Mouse (Mus musculus): ENCODE measurements at regions not wholly inside any gene's neighbourhood (a gene's known extent, or its start where the extent isn't known, plus 50 kb on each side); places are given as distances from the start of the nearest gene placed in this dataset.

DNA sequence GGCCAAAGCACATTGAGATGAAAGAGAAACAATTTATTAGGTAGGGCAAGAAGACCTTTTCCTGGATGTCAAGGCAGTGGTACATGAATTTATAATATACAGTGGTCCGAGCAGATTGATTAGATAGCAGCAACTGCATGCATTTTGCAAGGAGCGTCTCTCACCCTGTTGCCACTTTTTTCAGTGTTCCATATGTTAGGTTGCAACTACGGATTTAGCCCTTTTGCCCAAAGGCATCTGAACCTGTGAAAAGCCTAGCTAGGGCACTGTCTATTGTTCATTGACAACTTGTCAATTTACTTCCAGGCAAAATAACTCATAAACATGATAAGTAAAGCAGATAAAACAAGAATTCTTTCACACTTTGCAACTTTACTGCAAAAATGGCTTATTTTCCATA, 600.1 kb upstream of the Nr2f1 start:
- H3K36me3 ChIP-seq (replicated peaks): no peaks in the 10 kb centered on the region
- no peak for DNase-seq (ENCODE audit: low spot score)

DNA sequence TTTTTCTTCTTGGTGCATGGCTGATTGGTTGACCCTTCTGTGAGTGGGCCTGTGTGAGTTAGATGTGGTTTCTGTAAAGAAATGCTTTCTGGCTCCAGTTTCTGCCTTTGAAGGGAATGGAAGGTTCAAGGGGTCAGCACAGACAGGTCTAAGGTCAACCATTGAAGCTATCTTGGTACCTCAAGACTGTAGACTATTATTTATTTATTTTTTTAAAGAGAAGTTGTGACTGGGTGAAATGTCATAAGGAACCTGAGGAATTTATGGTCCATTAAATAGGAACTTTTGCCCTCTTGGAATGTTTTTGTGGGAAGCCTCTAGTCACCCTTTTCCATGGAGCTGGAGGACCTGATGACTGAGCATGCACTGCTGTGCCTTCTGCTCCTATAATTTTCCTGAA, 595.7 kb upstream of the Nr2f1 start:
- H3K4me3 ChIP-seq (ENCODE audit: low read depth, low read length): no peak overlapping the region
- no peaks in the 10 kb centered on the region for H3K4me1 ChIP-seq (ENCODE audit: insufficient read depth, low read depth, low read length)
- H3K27me3 ChIP-seq (ENCODE audit: insufficient read depth, low read length): no peaks in the 10 kb centered on the region
- DNase-seq (ENCODE audit: low spot score): no peak
- no peak for TF ChIP-seq POLR2AphosphoS5 (IDR thresholded peaks at IDR 0.05; ENCODE audit: insufficient replicate concordance, low read depth, low read length)
- no peak for TF ChIP-seq GATA1 (IDR thresholded peaks at IDR 0.05; ENCODE audit: borderline replicate concordance, low read length)
- no peak for TF ChIP-seq GATA2 (IDR thresholded peaks at IDR 0.05; ENCODE audit: borderline replicate concordance, low read depth, low read length)
- TF ChIP-seq CTCF (IDR thresholded peaks at IDR 0.05; ENCODE audit: low read depth, low read length): no peak
- TF ChIP-seq TAL1 (conservative IDR thresholded peaks at IDR 0.05; ENCODE audit: low read depth, low read length): no peak
- no peak for ATAC-seq (ENCODE audit: extremely low read depth, insufficient number of reproducible peaks, low FRiP score, poor library complexity, severe bottlenecking)
- H3K9me3 ChIP-seq (replicated peaks): no peaks in the 10 kb centered on the region
- H3K36me3 ChIP-seq (replicated peaks): no peaks in the 10 kb centered on the region

More for the DNA sequence above, 600.1 kb upstream of the Nr2f1 start:
- H3K9me3 ChIP-seq (replicated peaks): no peaks in the 10 kb centered on the region
- no peak overlapping the region for H3K4me3 ChIP-seq (ENCODE audit: low read depth, low read length)
- no peaks in the 10 kb centered on the region for H3K4me1 ChIP-seq (ENCODE audit: insufficient read depth, low read depth, low read length)
- TF ChIP-seq GATA2 (IDR thresholded peaks at IDR 0.05; ENCODE audit: borderline replicate concordance, low read depth, low read length): no peak
- TF ChIP-seq TAL1 (conservative IDR thresholded peaks at IDR 0.05; ENCODE audit: low read depth, low read length): no peak
- TF ChIP-seq GATA1 (IDR thresholded peaks at IDR 0.05; ENCODE audit: borderline replicate concordance, low read length): no peak
- no peak for TF ChIP-seq POLR2AphosphoS5 (IDR thresholded peaks at IDR 0.05; ENCODE audit: insufficient replicate concordance, low read depth, low read length)
- no peak for TF ChIP-seq CTCF (IDR thresholded peaks at IDR 0.05; ENCODE audit: low read depth, low read length)
- no peak for ATAC-seq (ENCODE audit: extremely low read depth, insufficient number of reproducible peaks, low FRiP score, poor library complexity, severe bottlenecking)
- H3K27me3 ChIP-seq (ENCODE audit: insufficient read depth, low read length): no peaks in the 10 kb centered on the region

DNA sequence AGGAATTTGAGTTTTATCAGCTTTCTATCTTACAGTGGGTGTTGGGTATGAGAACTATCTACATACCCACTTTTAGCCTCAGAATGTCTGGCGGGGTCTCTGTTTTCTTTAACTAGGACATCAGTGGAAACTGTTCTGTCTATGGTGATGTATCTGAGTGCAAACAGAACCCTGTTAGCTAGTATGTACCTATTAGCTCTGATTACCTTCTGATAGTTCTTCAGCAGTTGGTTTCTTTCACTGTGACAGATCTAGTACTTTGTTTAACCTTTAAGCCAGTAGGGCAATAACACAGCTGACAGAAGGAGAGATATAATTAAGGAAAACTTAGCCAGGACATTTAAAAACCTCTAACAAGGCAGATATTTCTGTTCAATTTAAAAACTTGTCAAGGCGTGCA, 584.7 kb upstream of the Nr2f1 start:
- Histone ChIP-seq H3K4me1 (ENCODE audit: insufficient read depth, low read depth, low read length) (no peaks in the 10 kb centered on the region), H3K9me3 (replicated peaks) (no peaks in the 10 kb centered on the region), H3K4me3 (ENCODE audit: low read depth, low read length) (no peak overlapping the region), H3K36me3 (replicated peaks) (no peaks in the 10 kb centered on the region), H3K27me3 (ENCODE audit: insufficient read depth, low read length) (no peaks in the 10 kb centered on the region)
- DNase-seq (ENCODE audit: low spot score) (no peak), ATAC-seq (ENCODE audit: extremely low read depth, insufficient number of reproducible peaks, low FRiP score, poor library complexity, severe bottlenecking) (no peak)
- TF ChIP-seq GATA1 (IDR thresholded peaks at IDR 0.05; ENCODE audit: borderline replicate concordance, low read length): no peak
- no peak for TF ChIP-seq TAL1 (conservative IDR thresholded peaks at IDR 0.05; ENCODE audit: low read depth, low read length)
- TF ChIP-seq GATA2 (IDR thresholded peaks at IDR 0.05; ENCODE audit: borderline replicate concordance, low read depth, low read length): no peak
- TF ChIP-seq CTCF (IDR thresholded peaks at IDR 0.05; ENCODE audit: low read depth, low read length): no peak
- no peak for TF ChIP-seq POLR2AphosphoS5 (IDR thresholded peaks at IDR 0.05; ENCODE audit: insufficient replicate concordance, low read depth, low read length)

DNA sequence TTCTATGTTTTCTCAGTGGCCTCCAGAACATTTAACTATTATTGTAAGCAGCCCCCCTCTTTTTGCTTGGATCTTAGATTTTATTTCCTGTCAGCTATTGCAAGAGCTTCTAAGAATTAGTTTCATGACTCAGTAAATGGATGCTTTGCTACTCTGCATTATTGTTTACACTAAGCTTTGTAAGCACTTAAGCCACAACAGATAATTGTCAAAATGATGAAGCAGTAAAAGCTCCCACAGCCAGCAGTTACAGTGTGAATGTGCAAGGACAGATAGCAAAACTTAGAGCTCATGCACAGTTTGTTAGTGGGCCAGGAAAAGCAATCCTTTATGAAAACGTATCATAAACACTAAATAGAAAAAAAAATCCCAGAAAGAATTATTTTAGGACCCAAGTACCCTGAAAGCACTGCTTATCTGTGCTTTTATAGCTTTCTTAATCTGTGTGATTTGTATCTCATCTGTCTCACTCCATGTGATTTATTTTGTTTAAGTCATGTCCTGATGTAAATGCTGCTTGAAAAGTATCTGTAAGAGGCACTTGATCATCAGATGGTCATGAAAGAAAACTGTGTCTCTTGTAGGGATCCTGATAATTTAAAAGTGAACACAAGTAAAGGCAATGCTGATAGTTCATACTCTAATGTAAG, 584.2 kb upstream of the Nr2f1 start:
- Histone ChIP-seq H3K27me3 (ENCODE audit: insufficient read depth, low read length) (no peaks in the 10 kb centered on the region), H3K4me1 (ENCODE audit: insufficient read depth, low read depth, low read length) (no peaks in the 10 kb centered on the region), H3K9me3 (replicated peaks) (no peaks in the 10 kb centered on the region), H3K36me3 (replicated peaks) (no peaks in the 10 kb centered on the region), H3K4me3 (ENCODE audit: low read depth, low read length) (no peak overlapping the region)
- ATAC-seq (ENCODE audit: extremely low read depth, insufficient number of reproducible peaks, low FRiP score, poor library complexity, severe bottlenecking) (no peak), DNase-seq (ENCODE audit: low spot score) (no peak)
- no peak for TF ChIP-seq GATA2 (IDR thresholded peaks at IDR 0.05; ENCODE audit: borderline replicate concordance, low read depth, low read length)
